Mouse (Mus musculus): ENCODE data around the gene Basp1. TPM values are rescaled to one million over a fixed set of nuclear protein-coding genes. Genes with fewer than 3 reads are reported as not detected.

The Basp1 gene
- polyA plus RNA-seq, 1 experiment from 2014 or later = 41.9 TPM

- Histone ChIP-seq H3K36me3 (0 out of 2 replicates have a peak, but pooled peaks cover 7% of the 10 kb centered on the region), H3K9me3 (no peaks in the 10 kb centered on the region), H3K27ac (no peak overlapping the region), H3K4me2 (no peak overlapping the region), H3K27me3 (no peaks in the 10 kb centered on the region), H3K4me1 (no peaks in the 10 kb centered on the region), H3K4me3 (no peak overlapping the region), H3K9ac (no peak overlapping the region)
- no peak for ATAC-seq (ENCODE audit: insufficient number of reproducible peaks, low FRiP score, low TSS enrichment, low read depth)
- 86% methylated on average over 6 of the region's 6 CpGs for WGBS
These were observed 26.0 kb downstream of the Basp1 start for GRCm38 (mm10) chr15:25387572-25387971.

- Histone ChIP-seq H3K4me2 (no peak overlapping the region), H3K9ac (no peak overlapping the region), H3K36me3 (0 out of 2 replicates have a peak, but pooled peaks cover 10% of the 10 kb centered on the region), H3K27ac (no peak overlapping the region), H3K4me3 (no peak overlapping the region), H3K4me1 (peaks cover 4% of the 10 kb centered on the region; the same call in 1 of the 2 replicates), H3K27me3 (no peaks in the 10 kb centered on the region), H3K9me3 (no peaks in the 10 kb centered on the region)
- 86% methylated on average over 5 of the region's 5 CpGs for whole genome bisulfite sequencing
- ATAC-seq (ENCODE audit: insufficient number of reproducible peaks, low FRiP score, low TSS enrichment, low read depth) = no peak
These were observed 33.5 kb downstream of the Basp1 start for GRCm38 (mm10) chr15:25380051-25380450.

GRCm38 (mm10) chr15:25378707-25379106 lies 34.9 kb downstream of the Basp1 start:
- WGBS = 84% methylated on average over 8 of the region's 8 CpGs
- H3K4me1 ChIP-seq = peaks cover 4% of the 10 kb centered on the region; the same call in 1 of the 2 replicates
- 0 out of 2 replicates have a peak, but pooled peaks cover 10% of the 10 kb centered on the region for H3K36me3 ChIP-seq
- H3K4me2 ChIP-seq = no peak overlapping the region
- H3K27me3 ChIP-seq = no peaks in the 10 kb centered on the region
- H3K9ac ChIP-seq = no peak overlapping the region
- ATAC-seq (ENCODE audit: insufficient number of reproducible peaks, low FRiP score, low TSS enrichment, low read depth) = no peak
- H3K27ac ChIP-seq = no peak overlapping the region
- H3K4me3 ChIP-seq = no peak overlapping the region
- H3K9me3 ChIP-seq = no peaks in the 10 kb centered on the region

- Histone ChIP-seq H3K9ac (no peak overlapping the region), H3K36me3 (no peaks in the 10 kb centered on the region), H3K4me2 (no peak overlapping the region), H3K4me1 (peaks cover 4% of the 10 kb centered on the region; the same call in 1 of the 2 replicates), H3K9me3 (no peaks in the 10 kb centered on the region), H3K27ac (no peak overlapping the region), H3K27me3 (no peaks in the 10 kb centered on the region), H3K4me3 (no peak overlapping the region)
- 68% methylated on average over 3 of the region's 3 CpGs for WGBS
- ATAC-seq (ENCODE audit: insufficient number of reproducible peaks, low FRiP score, low TSS enrichment, low read depth) = no peak
These were observed 36.6 kb downstream of the Basp1 start for GRCm38 (mm10) chr15:25376914-25377313.

GRCm38 (mm10) chr15:25373486-25373885 lies 40.1 kb downstream of the Basp1 start:
- 0 out of 2 replicates have a peak, but pooled peaks cover 2% of the 10 kb centered on the region for H3K36me3 ChIP-seq
- H3K4me1 ChIP-seq = peaks cover 7% of the 10 kb centered on the region
- H3K4me3 ChIP-seq = no peak overlapping the region
- no peak overlapping the region for H3K27ac ChIP-seq
- H3K9me3 ChIP-seq = no peaks in the 10 kb centered on the region
- no peak for ATAC-seq (ENCODE audit: insufficient number of reproducible peaks, low FRiP score, low TSS enrichment, low read depth)
- H3K9ac ChIP-seq = no peak overlapping the region
- WGBS = 57% methylated on average over 3 of the region's 3 CpGs
- no peak overlapping the region for H3K4me2 ChIP-seq
- no peaks in the 10 kb centered on the region for H3K27me3 ChIP-seq

- Histone ChIP-seq H3K9ac (no peak overlapping the region), H3K4me2 (no peak overlapping the region), H3K36me3 (0 out of 2 replicates have a peak, but pooled peaks cover 5% of the 10 kb centered on the region), H3K27ac (no peak overlapping the region), H3K4me1 (peaks cover 9% of the 10 kb centered on the region), H3K9me3 (no peaks in the 10 kb centered on the region), H3K4me3 (no peak overlapping the region), H3K27me3 (no peaks in the 10 kb centered on the region)
- WGBS = 30% methylated on average over 7 of the region's 7 CpGs
- no peak for ATAC-seq (ENCODE audit: insufficient number of reproducible peaks, low FRiP score, low TSS enrichment, low read depth)
These were observed 44.0 kb downstream of the Basp1 start for GRCm38 (mm10) chr15:25369522-25369921.

GRCm38 (mm10) chr15:25365503-25365902 lies 48.1 kb downstream of the Basp1 start:
- H3K9me3 ChIP-seq = no peaks in the 10 kb centered on the region
- no peak overlapping the region for H3K9ac ChIP-seq
- ATAC-seq (ENCODE audit: insufficient number of reproducible peaks, low FRiP score, low TSS enrichment, low read depth) = no peak
- no peaks in the 10 kb centered on the region for H3K27me3 ChIP-seq
- peaks cover 15% of the 10 kb centered on the region for H3K4me1 ChIP-seq
- no peak overlapping the region for H3K27ac ChIP-seq
- H3K36me3 ChIP-seq = peaks cover 5% of the 10 kb centered on the region; the same call in 1 of the 2 replicates
- no peak overlapping the region for H3K4me2 ChIP-seq
- 54% methylated on average over 5 of the region's 5 CpGs for WGBS
- no peak overlapping the region for H3K4me3 ChIP-seq

GRCm38 (mm10) chr15:25364819-25365463 lies 48.6 kb downstream of the Basp1 start:
- Histone ChIP-seq H3K4me3 (peak overlapping the region; percentile 41), H3K27ac (no peak overlapping the region), H3K9me3 (no peaks in the 10 kb centered on the region), H3K36me3 (peaks cover 5% of the 10 kb centered on the region; the same call in 1 of the 2 replicates), H3K27me3 (no peaks in the 10 kb centered on the region), H3K4me2 (peak overlapping the region; percentile 51), H3K9ac (no peak overlapping the region; the same call in 1 of the 2 replicates), H3K4me1 (peaks cover 15% of the 10 kb centered on the region)
- ATAC-seq (ENCODE audit: insufficient number of reproducible peaks, low FRiP score, low TSS enrichment, low read depth) = no peak
- WGBS = 49% methylated on average over 23 of the region's 23 CpGs

- Histone ChIP-seq H3K9me3 (no peaks in the 10 kb centered on the region), H3K4me2 (peak overlapping the region; percentile 51), H3K27me3 (no peaks in the 10 kb centered on the region), H3K9ac (peak overlapping the region; percentile 23; the same call in 1 of the 2 replicates), H3K36me3 (peaks cover 5% of the 10 kb centered on the region; the same call in 1 of the 2 replicates), H3K4me3 (peak overlapping the region; percentile 41), H3K27ac (peak overlapping the region; percentile 33; the same call in 1 of the 2 replicates), H3K4me1 (peaks cover 12% of the 10 kb centered on the region; the same call in 1 of the 2 replicates)
- 25% methylated on average over 81 of the region's 97 CpGs for WGBS
- ATAC-seq (ENCODE audit: insufficient number of reproducible peaks, low FRiP score, low TSS enrichment, low read depth) = peak; percentile 58; the same call in 1 of the 2 replicates
These were observed 49.3 kb downstream of the Basp1 start for GRCm38 (mm10) chr15:25364160-25364818.

GRCm38 (mm10) chr15:25363636-25364035 lies 49.9 kb downstream of the Basp1 start:
- Histone ChIP-seq H3K27ac (no peak overlapping the region), H3K36me3 (peaks cover 5% of the 10 kb centered on the region; the same call in 1 of the 2 replicates), H3K9me3 (no peaks in the 10 kb centered on the region), H3K4me2 (no peak overlapping the region), H3K4me1 (peaks cover 14% of the 10 kb centered on the region), H3K27me3 (no peaks in the 10 kb centered on the region), H3K4me3 (no peak overlapping the region), H3K9ac (no peak overlapping the region)
- whole genome bisulfite sequencing = 83% methylated on average over 9 of the region's 9 CpGs
- no peak for ATAC-seq (ENCODE audit: insufficient number of reproducible peaks, low FRiP score, low TSS enrichment, low read depth)

- Histone ChIP-seq H3K9me3 (no peaks in the 10 kb centered on the region), H3K4me1 (peaks cover 15% of the 10 kb centered on the region), H3K27ac (no peak overlapping the region), H3K9ac (no peak overlapping the region), H3K4me3 (no peak overlapping the region), H3K27me3 (no peaks in the 10 kb centered on the region), H3K36me3 (peaks cover 5% of the 10 kb centered on the region; the same call in 1 of the 2 replicates), H3K4me2 (no peak overlapping the region)
- no peak for ATAC-seq (ENCODE audit: insufficient number of reproducible peaks, low FRiP score, low TSS enrichment, low read depth)
- WGBS = 59% methylated on average over 5 of the region's 5 CpGs
These were observed 52.7 kb downstream of the Basp1 start for GRCm38 (mm10) chr15:25360825-25361224.

GRCm38 (mm10) chr15:25358680-25359097 lies 54.9 kb downstream of the Basp1 start:
- WGBS = 24% methylated on average over 14 of the region's 14 CpGs
- Histone ChIP-seq H3K9ac (no peak overlapping the region), H3K4me3 (peak overlapping the region; percentile 9; the same call in 1 of the 2 replicates), H3K27me3 (no peaks in the 10 kb centered on the region), H3K4me2 (peak overlapping the region; percentile 26; the same call in 1 of the 2 replicates), H3K9me3 (no peaks in the 10 kb centered on the region), H3K36me3 (peaks cover 3% of the 10 kb centered on the region; the same call in 1 of the 2 replicates), H3K27ac (no peak overlapping the region), H3K4me1 (peaks cover 5% of the 10 kb centered on the region)
- no peak for ATAC-seq (ENCODE audit: insufficient number of reproducible peaks, low FRiP score, low TSS enrichment, low read depth)

Data from limb, embryonic 15.5 days (tissue).